Mouse (Mus musculus) liver, postnatal 0 days (tissue): ENCODE results near the gene Hibch.

ENCODE experiments used
- CTCF ChIP-seq: sonication (generic); IDR thresholded peaks from 2 replicates; pipeline ENCODE4 v1.5.1; 2016; ENCODE audit warnings: antibody characterized with exemption, low read depth
- EP300 ChIP-seq: IDR thresholded peaks from 2 replicates; pipeline ENCODE4 v1.6.1; 2016; ENCODE audit warnings: antibody characterized with exemption, low read depth, mild to moderate bottlenecking

DNA sequence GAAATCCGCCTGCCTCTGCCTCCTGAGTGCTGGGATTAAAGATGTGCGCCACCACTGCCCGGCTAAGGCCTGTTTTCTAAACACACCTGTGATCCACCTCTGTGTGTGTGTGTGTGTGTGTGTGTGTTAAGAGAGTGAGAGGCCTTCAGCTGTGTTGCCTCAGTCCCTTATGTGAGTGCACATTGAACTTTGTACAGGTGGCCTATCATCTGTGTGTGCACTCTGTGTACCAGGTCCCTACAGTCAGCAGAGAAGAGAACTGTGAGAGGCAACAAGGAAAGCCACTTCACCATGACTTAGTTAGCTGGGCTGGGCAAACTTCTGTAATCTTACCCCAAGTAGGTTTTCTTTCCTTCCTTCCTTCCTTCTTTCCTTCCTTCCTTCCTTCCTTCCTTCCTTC, 5.6 kb upstream of the Hibch start:
- TF ChIP-seq CTCF (no peak), EP300 (no peak)
